Mouse (Mus musculus): ENCODE measurements at regions not wholly inside any gene's neighbourhood (a gene's known extent, or its start where the extent isn't known, plus 50 kb on each side); places are given as distances from the start of the nearest gene placed in this dataset.
"Not testable (repeated sequence)": the region's sequence is repeated elsewhere in the genome, so short reads cannot be mapped to it uniquely, and the experiment has no call there.

DNA sequence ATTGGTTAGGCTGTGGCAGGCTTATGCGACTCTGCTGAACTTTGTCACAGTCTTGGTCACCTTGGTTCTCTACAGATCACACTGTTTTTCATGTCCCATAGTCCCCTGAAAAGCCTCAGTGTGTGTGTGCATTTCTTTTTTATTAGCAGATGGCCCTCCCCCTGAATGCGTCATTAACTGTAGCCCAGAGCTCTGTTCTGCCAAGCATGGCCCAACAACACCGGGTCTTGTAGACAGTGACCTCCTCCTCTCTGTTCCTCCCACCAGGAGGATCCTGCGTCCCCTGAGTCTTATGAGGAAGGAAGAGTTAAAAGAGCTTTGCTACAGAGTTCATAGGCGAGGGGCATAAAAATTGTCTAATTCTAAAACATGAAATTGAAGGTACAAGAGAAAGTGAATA, 103.5 kb upstream of the Rpl34 start:
- no peak for DNase-seq
- intact Hi-C loops (cut with DNase I) = no loop called here

GRCm38 (mm10) chr3:130833082-130833481, 102.9 kb upstream of the Rpl34 start:
- intact Hi-C loops (cut with DNase I) = no loop called here
- DNase-seq = no peak

GRCm38 (mm10) chr3:130831788-130832187, 101.6 kb upstream of the Rpl34 start:
- no peak for DNase-seq
- intact Hi-C loops (cut with DNase I) = no loop called here

DNA sequence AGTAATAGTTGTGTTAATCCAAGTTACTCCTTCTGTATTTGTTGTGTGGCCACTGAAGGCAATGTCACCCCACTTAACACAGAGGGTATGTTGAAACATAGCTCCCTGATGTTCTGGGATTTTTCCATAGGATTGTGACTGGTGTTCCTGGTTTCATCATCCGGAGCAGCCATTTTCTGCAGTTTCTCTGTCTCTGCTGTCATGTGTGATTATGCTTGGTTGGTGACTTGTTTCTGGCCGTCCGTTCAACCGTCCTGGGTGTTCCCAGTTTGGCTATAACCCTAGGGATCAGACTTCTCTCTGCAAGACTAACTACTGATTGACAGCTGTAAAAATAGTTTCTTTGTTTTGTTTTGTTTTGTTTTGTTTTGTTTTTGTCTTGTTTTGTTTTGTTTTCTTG, 98.1 kb upstream of the Rpl34 start:
- intact Hi-C loops (cut with DNase I) = no loop called here
- no peak for DNase-seq

DNA sequence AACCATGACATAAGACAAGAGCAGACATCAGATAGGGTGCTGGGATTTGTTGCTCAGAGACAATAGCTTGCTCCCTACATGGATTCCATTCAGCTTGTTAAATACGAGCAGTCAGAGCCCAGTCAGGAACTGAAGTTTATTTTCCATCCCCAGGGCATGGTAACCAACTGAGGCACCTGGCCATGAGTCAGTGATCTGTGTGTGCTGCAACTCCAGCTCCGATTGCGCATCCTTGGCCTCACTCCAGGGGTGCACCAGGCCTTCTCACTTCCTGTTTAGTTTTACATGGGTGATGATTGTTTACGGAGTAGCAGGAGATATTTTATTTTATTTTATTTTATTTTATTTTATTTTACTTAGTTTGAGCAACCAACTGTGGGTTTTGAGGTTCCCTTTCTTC, 97.7 kb upstream of the Rpl34 start:
- intact Hi-C loops (cut with DNase I) = no loop called here

DNA sequence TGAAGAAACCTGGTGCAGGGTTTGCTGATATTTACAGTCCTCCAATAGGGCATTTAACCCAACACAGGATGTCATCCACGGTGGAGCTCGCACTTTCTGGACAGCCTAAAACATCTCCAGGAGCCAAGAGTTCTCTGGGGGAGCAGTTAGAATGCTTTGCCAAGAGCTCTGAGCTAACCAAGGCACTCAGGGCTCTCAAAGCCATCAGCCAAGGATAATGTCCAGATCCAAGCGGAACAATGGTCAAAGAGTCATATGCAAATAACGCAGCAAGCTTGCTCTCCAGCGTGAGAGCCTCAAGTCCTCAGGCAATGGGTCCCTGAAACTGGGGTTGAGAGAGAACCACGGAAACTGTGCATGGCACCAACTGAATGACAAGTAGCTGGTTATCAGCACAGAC, 96.8 kb upstream of the Rpl34 start:
- no peak for DNase-seq
- intact Hi-C loops (cut with DNase I) = no loop called here

More for the DNA sequence above, 97.7 kb upstream of the Rpl34 start:
- no peak for DNase-seq

DNA sequence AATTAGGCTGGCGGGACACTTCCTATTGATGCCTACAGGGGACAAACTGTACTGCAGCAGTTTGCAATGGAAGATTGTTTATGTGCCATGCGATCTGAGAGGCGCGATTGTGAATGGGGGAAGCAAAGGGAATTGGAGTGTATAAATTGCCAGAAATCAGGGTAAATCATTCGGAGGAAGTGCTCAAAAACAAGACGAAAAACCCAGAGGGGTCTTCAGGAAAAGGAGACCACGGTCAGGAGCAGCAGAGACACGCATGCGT, 89.6 kb upstream of the Rpl34 start:
- intact Hi-C loops (cut with DNase I) = loop anchor here (5.0 kb wide), 1 partner anchor 418 kb away; no protein-coding TSS in a partner anchor

DNA sequence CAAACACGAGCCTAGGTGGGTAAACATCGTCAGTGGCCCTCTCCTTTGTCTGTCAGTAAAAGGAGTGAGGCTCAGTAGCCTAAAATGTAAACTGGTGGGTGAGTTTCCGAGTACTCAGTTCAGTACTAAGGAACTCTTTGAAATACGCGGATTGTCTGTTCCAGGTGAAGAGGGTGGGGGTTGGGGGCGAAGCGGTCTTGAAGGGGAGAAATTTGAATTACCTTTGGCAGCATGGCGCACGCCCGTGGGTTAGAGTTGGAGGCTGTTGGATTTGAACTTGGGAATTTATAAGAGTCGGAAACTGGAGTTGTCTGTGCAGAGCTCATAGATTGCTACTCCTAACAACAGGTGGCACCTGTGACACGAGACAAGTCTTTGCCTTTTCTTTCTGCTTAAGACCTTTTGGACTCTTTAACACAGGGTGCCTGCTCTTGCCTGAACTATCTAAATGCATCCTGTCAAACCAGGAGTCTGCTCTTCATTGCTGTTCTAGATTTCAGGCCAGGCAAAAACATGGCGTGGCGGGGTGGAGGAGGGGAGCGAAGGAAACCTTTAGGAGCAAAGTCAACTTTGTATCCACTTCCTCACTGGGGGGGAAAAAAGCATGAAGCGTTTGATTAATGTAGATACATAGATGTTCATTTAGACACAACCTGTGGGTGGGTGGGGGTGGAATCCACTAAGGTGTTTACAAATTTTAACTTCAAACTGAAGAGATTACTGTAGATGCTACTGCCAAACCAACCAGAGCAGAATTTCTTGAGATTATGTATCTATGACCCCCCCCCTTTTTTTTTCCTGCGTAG, 89.0 kb upstream of the Rpl34 start:
- DNase-seq = peak; percentile 6
- intact Hi-C loops (cut with DNase I) = loop anchor here (5.0 kb wide), 1 partner anchor 418 kb away; no protein-coding TSS in a partner anchor

More for the DNA sequence above, 89.6 kb upstream of the Rpl34 start:
- DNase-seq = no peak

GRCm38 (mm10) chr3:130818467-130819030, 88.4 kb upstream of the Rpl34 start:
- intact Hi-C loops (cut with DNase I) = loop anchor here (5.0 kb wide), 1 partner anchor 419 kb away; no protein-coding TSS in a partner anchor
- DNase-seq = peak; percentile 94

DNA sequence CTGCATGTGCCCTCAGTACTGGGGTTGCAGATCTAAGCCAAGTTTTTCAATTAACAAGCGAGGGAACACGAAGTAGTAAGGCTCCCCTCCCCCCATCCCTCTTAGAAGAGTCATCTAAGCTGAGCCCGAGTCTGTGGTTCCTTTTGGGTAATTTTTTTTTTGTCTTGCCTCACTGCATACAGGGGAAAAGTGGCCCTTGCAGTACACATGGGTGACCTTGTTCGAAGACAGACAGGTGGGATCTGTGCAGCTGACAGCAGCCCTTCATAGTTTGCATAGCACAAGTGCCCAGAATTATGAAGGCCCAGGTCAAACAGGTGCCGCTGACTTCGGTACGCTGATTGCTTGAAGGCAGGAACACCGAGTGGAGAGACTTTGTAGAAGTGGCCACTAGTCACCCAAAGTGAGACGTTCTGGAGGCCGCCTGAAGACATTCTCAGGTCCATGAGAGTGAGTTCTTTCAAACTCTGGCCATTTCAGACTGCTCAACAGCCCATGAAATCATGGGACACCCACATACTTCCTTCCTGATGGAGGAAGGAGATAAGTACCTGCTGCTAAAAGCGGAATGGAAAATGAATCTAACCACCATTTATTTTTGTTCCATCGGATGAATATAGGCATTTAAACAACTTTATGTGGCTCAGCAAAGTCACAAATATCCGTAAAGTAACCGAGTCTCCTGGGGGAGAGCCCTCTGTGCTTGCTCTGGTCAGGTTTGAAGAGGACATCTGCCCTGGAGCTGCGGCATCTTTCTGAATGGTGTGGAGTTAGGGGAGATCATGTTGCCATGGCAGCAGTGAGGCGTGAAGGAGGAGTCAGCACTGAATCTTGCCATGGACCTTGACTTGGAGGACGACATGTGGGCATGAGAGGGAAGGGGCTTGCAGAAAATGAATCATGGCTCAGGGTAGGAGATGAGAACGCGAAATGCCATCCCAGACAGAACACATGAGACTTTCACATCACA, 79.8 kb upstream of the Rpl34 start:
- intact Hi-C loops (cut with DNase I) = no loop called here
- DNase-seq = no peak

- intact Hi-C loops (cut with DNase I) = no loop called here
- DNase-seq = no peak
These were observed 75.1 kb upstream of the Rpl34 start for GRCm38 (mm10) chr3:130805345-130805744.

- DNase-seq = no peak
- intact Hi-C loops (cut with DNase I) = no loop called here
These were observed 74.1 kb upstream of the Rpl34 start for GRCm38 (mm10) chr3:130804327-130804662.

- intact Hi-C loops (cut with DNase I) = no loop called here
- DNase-seq = no peak
These were observed 73.6 kb upstream of the Rpl34 start for GRCm38 (mm10) chr3:130803591-130804326.

GRCm38 (mm10) chr3:130800016-130800415, 69.8 kb upstream of the Rpl34 start:
- no peak for DNase-seq
- intact Hi-C loops (cut with DNase I) = no loop called here

DNA sequence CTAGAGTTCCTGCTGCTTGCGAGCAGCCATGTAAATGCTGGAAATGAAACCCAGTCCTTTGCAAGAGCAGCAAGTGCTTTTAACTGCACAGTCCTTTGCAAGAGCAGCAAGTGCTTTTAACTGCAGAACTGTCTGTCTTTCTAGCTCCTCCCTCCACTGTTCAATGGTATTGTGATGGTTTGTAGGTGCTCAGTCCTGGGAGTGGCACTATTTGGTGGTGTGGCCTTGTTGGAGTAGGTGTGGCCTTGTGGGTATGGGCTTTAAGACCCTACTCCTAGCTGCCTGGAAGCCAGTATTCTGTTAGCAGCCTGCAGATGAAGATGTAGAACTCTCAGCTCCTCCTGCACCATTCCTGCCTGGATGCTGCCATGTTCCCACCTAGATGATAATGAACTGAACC, 67.8 kb upstream of the Rpl34 start:
- intact Hi-C loops (cut with DNase I); DNase-seq: not testable (repeated sequence)

- no peak for DNase-seq
- intact Hi-C loops (cut with DNase I) = no loop called here
These were observed 66.3 kb upstream of the Rpl34 start for GRCm38 (mm10) chr3:130796531-130796930.

DNA sequence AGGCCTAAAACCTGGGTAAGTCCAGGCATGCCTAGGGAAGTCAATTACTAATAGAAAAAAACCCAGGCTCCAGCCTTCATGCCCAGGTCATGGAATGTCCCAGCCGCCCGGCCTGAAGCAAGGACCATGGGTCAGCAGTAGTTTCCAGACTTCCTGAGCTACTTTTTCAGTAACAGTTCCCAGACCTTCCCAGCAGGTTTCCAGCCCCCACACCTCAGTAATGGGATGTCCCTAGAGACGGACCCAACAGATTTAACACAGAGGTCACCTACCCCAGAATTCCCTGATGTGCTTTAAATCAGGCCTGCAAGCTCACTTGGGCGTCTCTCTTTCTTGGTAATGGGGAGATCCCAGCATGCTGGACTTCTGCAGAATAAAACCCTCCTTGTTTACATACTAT, 65.2 kb upstream of the Rpl34 start:
- DNase-seq = no peak
- intact Hi-C loops (cut with DNase I) = no loop called here

GRCm38 (mm10) chr3:130794142-130794925, 64.1 kb upstream of the Rpl34 start:
- intact Hi-C loops (cut with DNase I) = no loop called here
- DNase-seq = peak; percentile 13

DNA sequence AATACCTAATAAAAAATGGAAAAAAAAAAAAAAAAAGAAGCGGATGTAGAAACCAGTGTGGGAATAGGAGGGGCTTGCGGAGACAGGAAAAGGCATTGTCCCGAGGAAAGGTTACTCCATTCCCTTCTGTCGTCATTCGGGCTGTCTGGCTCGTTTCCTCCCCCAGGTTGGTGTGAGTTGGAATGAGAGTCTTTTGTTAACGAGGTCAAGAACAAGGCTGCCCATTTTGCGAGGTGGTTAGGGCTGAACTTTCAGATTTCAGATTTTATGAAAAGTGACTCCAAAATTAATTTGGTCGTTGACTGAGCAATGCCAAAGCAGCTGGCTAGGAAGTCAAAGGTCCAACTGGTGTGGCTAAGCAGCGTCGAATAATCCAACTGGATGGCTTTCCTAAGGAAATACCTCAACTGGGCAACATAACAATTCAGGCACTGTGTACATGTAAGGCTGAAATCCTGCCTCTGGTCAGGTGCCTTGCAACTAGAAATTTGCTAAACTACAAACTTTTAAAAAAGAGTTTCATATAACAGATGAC, 50.6 kb upstream of the Rpl34 start:
- intact Hi-C loops (cut with DNase I) = no loop called here
- no peak for DNase-seq

Measured in left cerebral cortex, postnatal 4 days (tissue).